Mouse (Mus musculus): Measurements from ENCODE around the gene Ppp1r27.

DNA sequence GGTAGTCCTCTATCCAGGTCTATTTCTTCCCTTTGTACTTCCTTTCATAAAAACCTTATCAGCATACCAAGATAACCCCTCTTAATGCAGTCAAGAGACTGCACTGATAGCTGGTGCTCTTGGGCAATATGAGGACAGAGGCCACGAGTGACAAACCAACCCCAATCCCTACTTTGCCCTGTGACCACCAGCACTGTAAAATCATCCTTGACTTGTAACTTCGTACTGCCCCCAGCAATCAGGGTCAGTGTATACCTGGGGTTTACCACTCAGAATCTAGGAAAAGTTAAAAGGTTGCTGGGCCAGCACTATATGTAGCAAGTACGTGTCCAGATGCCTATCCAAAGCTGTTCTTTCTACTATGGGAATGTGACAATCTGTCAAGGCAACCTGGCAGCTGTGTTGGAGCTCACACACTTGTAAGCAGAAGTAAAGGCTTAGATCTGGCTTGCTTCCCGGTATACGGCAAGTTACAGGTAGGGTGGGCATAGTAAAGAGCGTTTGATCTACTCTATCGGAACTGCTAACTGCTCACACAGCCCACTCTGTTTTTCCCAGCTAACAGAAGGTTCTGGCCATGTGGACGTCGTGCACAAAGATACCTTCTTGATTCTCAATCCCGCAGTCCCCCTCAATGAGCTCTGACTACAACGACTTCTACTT is 21.0 kb upstream of the Ppp1r27 start:
- TF ChIP-seq CTCF (conservative IDR thresholded peaks at IDR 0.05; ENCODE audit: low read length) (no peak), NANOG (IDR thresholded peaks at IDR 0.05; ENCODE audit: borderline replicate concordance, low read length) (no peak), POU5F1 (IDR thresholded peaks at IDR 0.05; ENCODE audit: borderline replicate concordance, low read length) (no peak)

Measured in E14TG2a.4 (cell line).